Mouse (Mus musculus): ENCODE measurements around the gene Arhgap4.

Gene Arhgap4

GRCm38 (mm10) chrX:73914827-73915703 is 6.6 kb downstream of the Arhgap4 start:
- peak; percentile 74 to 86 for DNase-seq (ENCODE audit: low spot score in 2 of 2)

DNA sequence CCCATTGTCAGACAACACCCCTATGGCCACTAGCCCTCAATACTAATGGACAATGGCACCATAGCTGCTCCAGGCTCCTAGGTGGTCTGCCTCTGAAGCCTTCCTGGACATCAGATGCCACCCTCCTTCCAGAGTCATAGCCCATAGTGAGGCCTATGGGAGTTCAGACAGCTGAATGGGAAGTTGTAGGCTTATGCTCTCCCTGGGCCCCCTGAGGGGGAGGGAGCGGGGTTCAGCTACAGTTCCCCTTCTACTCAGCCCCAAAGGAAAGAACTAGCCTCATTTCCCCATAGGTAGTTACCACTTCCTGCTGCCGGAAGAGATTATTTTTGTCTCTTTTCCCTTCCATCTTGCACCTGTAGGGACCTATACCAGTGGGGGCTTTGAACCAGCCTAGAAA is 10.1 kb downstream of the Arhgap4 start:
- DNase-seq (ENCODE audit: low spot score in 2 of 2), result no peak

GRCm38 (mm10) chrX:73911156-73911555 is 10.5 kb downstream of the Arhgap4 start:
- no peak for DNase-seq (ENCODE audit: low spot score in 2 of 2)

- DNase-seq (ENCODE audit: low spot score in 2 of 2), result no peak
Observed at GRCm38 (mm10) chrX:73910451-73910850, 11.2 kb downstream of the Arhgap4 start.

DNA sequence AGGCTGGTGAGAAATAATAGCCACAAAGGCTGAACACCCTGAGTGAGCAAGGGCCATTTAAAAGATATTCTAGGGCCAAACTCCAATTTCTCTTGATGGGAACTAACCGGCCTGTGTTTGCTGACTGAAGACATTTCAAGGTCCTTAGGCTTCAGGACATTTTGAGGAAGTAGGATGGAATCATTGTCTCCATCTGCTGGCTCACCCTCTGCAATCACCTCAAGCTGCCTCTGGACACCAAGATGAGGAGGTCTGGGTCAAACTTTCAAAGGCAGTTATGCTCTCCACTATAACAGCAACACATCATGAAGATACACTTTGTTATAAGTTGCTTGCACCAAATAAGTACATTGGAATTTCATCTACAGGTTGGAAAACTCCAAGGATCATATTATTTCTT is 11.6 kb downstream of the Arhgap4 start:
- DNase-seq (ENCODE audit: low spot score in 2 of 2), result no peak

- no peak for DNase-seq (ENCODE audit: low spot score in 2 of 2)
Observed at GRCm38 (mm10) chrX:73897959-73898358, 23.7 kb downstream of the Arhgap4 start.

GRCm38 (mm10) chrX:73895719-73896118 is 26.0 kb downstream of the Arhgap4 start, which contains the start of gene L1cam:
Gene L1cam (minus strand): TSS chrX:73896105.
- peak; percentile 35 to 51 for DNase-seq (ENCODE audit: low spot score in 2 of 2)

GRCm38 (mm10) chrX:73892833-73893232 is 28.8 kb downstream of the Arhgap4 start:
- DNase-seq (ENCODE audit: low spot score in 2 of 2), result no peak

GRCm38 (mm10) chrX:73891551-73892152 is 30.0 kb downstream of the Arhgap4 start, which contains the start of gene Avpr2:
Gene Avpr2 (plus strand): TSS chrX:73892102.
- DNase-seq (ENCODE audit: low spot score in 2 of 2), result no peak

GRCm38 (mm10) chrX:73881463-73881862 is 40.2 kb downstream of the Arhgap4 start:
- DNase-seq (ENCODE audit: low spot score in 2 of 2), result no peak

GRCm38 (mm10) chrX:73881036-73881427 is 40.6 kb downstream of the Arhgap4 start:
- DNase-seq (ENCODE audit: low spot score in 2 of 2), result no peak

- DNase-seq (ENCODE audit: low spot score in 2 of 2), result peak; percentile 42 to 62
Observed at GRCm38 (mm10) chrX:73880194-73881035, 41.3 kb downstream of the Arhgap4 start.

- DNase-seq (ENCODE audit: low spot score in 2 of 2), result no peak
Observed at GRCm38 (mm10) chrX:73877014-73877413, 44.7 kb downstream of the Arhgap4 start.

DNA sequence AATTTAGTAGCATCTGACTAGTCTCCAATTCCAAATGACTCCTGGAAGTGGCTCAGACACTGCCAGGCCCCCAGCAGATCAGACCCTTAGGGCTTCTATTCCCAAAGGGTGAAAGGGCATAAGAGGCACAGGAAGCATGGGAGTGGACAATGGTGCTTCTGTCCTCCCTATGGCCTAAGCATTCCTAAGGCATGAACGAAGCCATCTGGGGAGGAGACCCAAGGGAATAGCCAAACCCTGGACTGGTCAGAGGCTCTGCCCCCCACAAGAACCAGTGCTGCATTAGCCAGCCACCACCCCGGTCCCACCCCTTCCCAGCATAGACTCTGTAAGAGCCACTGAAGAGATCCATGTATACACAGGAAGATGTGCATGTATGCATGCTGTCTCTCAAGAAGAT is 45.8 kb downstream of the Arhgap4 start:
- no peak for DNase-seq (ENCODE audit: low spot score in 2 of 2)

GRCm38 (mm10) chrX:73871956-73872355 is 49.7 kb downstream of the Arhgap4 start:
- DNase-seq (ENCODE audit: low spot score in 2 of 2), result no peak

- no peak for DNase-seq (ENCODE audit: low spot score in 2 of 2)
Observed at GRCm38 (mm10) chrX:73871474-73871873, 50.2 kb downstream of the Arhgap4 start.

GRCm38 (mm10) chrX:73869334-73869733 is 52.3 kb downstream of the Arhgap4 start:
- DNase-seq (ENCODE audit: low spot score in 2 of 2), result no peak

DNA sequence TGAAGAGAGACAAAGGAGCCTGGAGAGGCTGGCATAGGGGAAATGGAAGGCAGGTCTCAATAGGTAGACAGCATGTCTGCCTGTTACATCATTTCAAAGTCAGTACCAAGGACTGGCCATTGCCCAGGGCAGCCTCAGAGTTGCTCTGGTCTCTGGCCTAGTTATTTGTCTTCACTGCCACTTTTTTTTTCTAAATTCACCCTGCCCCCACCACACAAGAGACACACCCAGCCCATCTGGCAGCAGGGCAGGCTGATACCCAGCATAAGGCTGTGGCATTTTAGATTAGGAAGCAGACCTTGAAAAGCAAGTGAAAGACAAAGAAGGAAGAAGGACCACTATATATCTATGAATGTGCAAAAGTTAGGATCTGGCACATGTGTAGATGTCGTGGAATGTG is 53.8 kb downstream of the Arhgap4 start:
- no peak for DNase-seq (ENCODE audit: low spot score in 2 of 2)

DNA sequence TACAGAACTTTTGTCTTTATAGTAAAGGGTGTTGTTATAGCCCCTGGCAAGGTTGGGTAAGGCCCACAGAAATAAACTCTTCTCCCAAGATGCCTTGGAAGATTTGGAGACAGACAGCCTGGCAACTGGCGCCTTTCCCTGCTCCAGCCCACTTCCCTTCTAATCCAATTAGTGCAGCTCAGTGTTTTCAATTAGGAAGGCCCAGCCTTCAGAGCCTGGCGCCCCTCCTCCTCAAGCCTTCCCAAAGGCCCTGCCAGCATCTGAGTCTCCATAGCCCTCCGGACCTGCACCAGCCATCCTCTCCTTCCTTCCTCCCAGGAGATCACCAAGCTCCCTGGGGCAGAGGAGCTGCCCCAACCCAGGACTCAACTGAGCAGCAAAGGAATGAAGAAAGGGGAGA is 54.4 kb downstream of the Arhgap4 start:
- DNase-seq (ENCODE audit: low spot score in 2 of 2), result no peak

DNA sequence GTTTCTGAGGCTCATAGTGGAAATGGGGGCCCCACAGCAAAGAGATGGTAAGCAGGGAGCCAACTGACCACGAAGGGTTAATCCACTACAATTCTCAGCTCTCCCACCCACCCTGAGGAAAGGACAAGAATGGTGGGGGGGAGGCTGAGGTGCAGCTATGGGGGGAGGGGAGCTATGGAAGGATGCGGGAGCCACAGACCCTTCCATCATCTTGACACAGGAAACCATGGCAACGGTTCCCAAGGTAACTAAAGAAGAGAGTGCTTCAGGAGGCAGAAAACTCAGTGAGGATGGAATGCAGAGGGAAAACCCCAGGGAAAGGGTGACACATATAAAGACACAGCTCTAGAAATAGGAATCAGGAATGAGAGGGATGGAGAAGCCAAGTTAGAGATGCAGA is 57.0 kb downstream of the Arhgap4 start:
- no peak for DNase-seq (ENCODE audit: low spot score in 2 of 2)

- no peak for DNase-seq (ENCODE audit: low spot score in 2 of 2)
Observed at GRCm38 (mm10) chrX:73855087-73855408, 66.6 kb downstream of the Arhgap4 start.
